Mouse (Mus musculus): Measurements from ENCODE around the gene Sulf2. TPM values are rescaled to one million over a fixed set of nuclear protein-coding genes. Genes with fewer than 3 reads are reported as not detected.
A peak's percentile ranks its signal among the peaks of the same experiment; 100 is the strongest.

Gene Sulf2
- polyA plus RNA-seq, 1 experiment from 2014 or later = 118 TPM

- Histone ChIP-seq H3K27ac (replicated peaks) (peak overlapping the region; percentile 89), H3K9ac (replicated peaks) (0 out of 2 replicates have a peak overlapping the region, but pooled peaks have one; percentile 69), H3K27me3 (replicated peaks) (0 out of 2 replicates have a peak, but pooled peaks cover 3% of the 10 kb centered on the region), H3K4me2 (peak overlapping the region; percentile 95), H3K4me3 (replicated peaks) (peak overlapping the region; percentile 60; the same call in 1 of the 2 replicates), H3K36me3 (no peaks in the 10 kb centered on the region), H3K9me3 (replicated peaks) (no peaks in the 10 kb centered on the region), H3K4me1 (peaks cover 53% of the 10 kb centered on the region)
- WGBS = 9% methylated on average over 12 of the region's 12 CpGs
- ATAC-seq (ENCODE audit: low FRiP score) = no peak
These were observed 659 bp upstream of the Sulf2 start for GRCm38 (mm10) chr2:166156122-166156521.

GRCm38 (mm10) chr2:166154749-166155453 lies 562 bp downstream of the Sulf2 start:
- Histone ChIP-seq H3K27me3 (replicated peaks) (peaks cover 11% of the 10 kb centered on the region; the same call in 1 of the 2 replicates), H3K4me2 (peak overlapping the region; percentile 95), H3K9me3 (replicated peaks) (no peaks in the 10 kb centered on the region), H3K9ac (replicated peaks) (peak overlapping the region; percentile 69), H3K36me3 (no peaks in the 10 kb centered on the region), H3K4me1 (peaks cover 60% of the 10 kb centered on the region), H3K27ac (replicated peaks) (peak overlapping the region; percentile 89), H3K4me3 (replicated peaks) (peak overlapping the region; percentile 60)
- ATAC-seq (ENCODE audit: low FRiP score) = peak; percentile 81
- under 1% methylated on average over 51 of the region's 95 CpGs for WGBS

GRCm38 (mm10) chr2:166153891-166154711 lies 1.4 kb downstream of the Sulf2 start:
- peak overlapping the region; percentile 95 for H3K4me2 ChIP-seq
- H3K9ac ChIP-seq (replicated peaks) = peak overlapping the region; percentile 69
- H3K9me3 ChIP-seq (replicated peaks) = no peaks in the 10 kb centered on the region
- peaks cover 68% of the 10 kb centered on the region for H3K4me1 ChIP-seq
- peak overlapping the region; percentile 89 for H3K27ac ChIP-seq (replicated peaks)
- H3K4me3 ChIP-seq (replicated peaks) = peak overlapping the region; percentile 60
- ATAC-seq (ENCODE audit: low FRiP score) = no peak
- H3K27me3 ChIP-seq (replicated peaks) = peaks cover 11% of the 10 kb centered on the region; the same call in 1 of the 2 replicates
- H3K36me3 ChIP-seq = no peaks in the 10 kb centered on the region
- under 1% methylated on average over 51 of the region's 51 CpGs for WGBS

DNA sequence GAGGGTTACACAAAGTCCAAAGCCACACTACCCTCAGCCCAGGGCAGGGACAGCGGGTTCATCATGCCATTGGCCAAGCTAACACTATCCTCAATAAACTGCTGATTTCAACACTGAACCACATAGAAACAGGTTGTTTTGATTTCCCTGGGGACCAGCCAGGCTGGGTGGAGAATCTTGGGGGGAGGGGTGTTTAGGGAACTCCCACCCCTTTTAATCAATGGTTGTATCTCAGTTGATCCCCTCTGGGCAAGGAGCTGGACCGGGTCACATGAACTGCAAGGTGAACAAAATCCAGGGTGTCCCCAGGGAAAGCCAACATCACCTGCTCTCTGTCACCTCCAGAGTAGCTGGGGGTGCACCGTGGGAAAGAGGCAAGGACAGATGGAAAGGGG lies 2.1 kb downstream of the Sulf2 start:
- 32% methylated on average over 3 of the region's 3 CpGs for WGBS
- Histone ChIP-seq H3K27ac (replicated peaks) (peak overlapping the region; percentile 89; the same call in 1 of the 2 replicates), H3K27me3 (replicated peaks) (peaks cover 11% of the 10 kb centered on the region; the same call in 1 of the 2 replicates), H3K9me3 (replicated peaks) (no peaks in the 10 kb centered on the region), H3K4me2 (peak overlapping the region; percentile 95), H3K4me3 (replicated peaks) (peak overlapping the region; percentile 60), H3K4me1 (peaks cover 71% of the 10 kb centered on the region), H3K9ac (replicated peaks) (peak overlapping the region; percentile 69), H3K36me3 (no peaks in the 10 kb centered on the region)
- ATAC-seq (ENCODE audit: low FRiP score) = no peak

DNA sequence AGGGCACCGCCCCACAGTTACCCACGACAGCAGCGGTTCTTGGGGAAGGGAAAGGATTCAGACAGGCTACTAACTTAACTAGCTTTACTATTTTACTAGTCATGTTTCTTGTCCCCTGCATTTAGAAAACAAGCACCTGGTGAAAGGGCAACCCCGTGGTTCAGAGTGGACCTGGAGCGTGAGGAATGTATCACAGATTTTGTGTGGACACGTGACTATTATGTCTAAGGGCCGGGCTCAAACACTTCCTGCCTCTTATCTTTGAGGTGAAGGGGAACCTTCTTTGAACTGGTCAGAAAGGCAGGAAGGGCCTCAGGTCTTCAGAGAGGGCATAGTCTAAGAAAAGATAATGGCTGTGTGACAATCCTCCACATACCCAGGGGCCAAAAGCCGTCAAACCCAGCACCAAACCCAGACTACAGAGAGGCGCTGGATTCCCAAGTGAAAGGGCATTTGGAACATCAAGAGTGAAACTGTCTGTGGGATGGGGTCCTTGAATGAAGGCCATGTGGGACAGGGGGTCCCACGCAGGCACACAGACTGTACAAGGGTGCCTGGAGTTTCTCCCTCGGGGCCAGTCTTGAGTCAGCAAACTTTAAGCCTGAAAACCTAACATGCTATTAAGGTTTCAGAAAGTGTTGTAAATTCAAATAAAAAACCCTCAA lies 2.6 kb downstream of the Sulf2 start:
- Histone ChIP-seq H3K9ac (replicated peaks) (0 out of 2 replicates have a peak overlapping the region, but pooled peaks have one; percentile 11), H3K4me1 (peaks cover 72% of the 10 kb centered on the region), H3K27me3 (replicated peaks) (peaks cover 14% of the 10 kb centered on the region; the same call in 1 of the 2 replicates), H3K36me3 (no peaks in the 10 kb centered on the region), H3K4me3 (replicated peaks) (peak overlapping the region; percentile 60), H3K4me2 (peak overlapping the region; percentile 95), H3K27ac (replicated peaks) (0 out of 2 replicates have a peak overlapping the region, but pooled peaks have one; percentile 67), H3K9me3 (replicated peaks) (no peaks in the 10 kb centered on the region)
- WGBS = 60% methylated on average over 11 of the region's 11 CpGs
- ATAC-seq (ENCODE audit: low FRiP score) = no peak

DNA sequence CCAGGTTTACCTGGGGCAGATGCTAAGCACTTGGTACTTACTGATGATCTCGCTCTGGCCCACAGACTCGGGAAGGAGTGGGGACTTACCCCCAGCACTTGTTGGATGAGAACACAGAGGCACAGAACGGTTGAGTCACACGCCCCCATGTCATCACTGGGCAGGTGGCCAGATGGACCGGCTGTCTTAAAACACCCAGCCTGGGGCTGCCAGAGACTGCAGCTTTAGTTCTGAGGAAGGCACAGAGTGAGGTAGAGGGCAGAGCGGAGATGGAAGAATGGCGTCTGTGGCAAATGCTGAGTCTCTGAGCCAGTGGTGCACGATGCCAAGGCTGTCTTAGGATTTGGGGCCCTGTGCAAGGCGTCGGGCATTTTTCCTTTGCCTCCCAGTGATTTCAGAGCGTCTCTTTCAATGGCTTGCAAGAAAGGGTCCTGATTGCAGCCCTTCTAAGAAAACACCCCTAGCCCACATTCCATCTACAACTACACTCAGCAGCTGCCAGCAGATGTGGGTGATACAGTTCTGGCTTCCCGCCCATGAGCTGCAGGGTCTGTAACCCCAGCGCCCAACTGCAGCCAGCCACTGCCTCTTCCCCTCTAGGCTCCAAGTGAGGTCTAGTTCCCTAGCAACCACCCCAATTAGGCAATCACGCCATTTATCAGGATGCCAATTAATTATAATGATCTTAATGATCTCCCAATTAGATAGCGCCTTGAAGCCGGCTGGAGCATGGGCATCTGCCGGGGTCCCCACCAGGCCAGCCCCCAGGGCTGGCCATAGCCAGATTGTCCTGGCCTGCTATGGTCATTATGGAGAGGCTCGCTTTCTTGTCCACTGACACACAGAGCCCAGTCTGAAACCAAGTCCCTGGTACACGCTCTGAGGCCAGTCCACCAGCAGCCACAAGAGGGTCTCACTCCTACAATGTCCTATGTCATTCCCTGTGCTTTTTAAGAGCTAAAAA lies 3.7 kb downstream of the Sulf2 start:
- H3K36me3 ChIP-seq = no peaks in the 10 kb centered on the region
- H3K4me2 ChIP-seq = peak overlapping the region; percentile 95
- peaks cover 14% of the 10 kb centered on the region; the same call in 1 of the 2 replicates for H3K27me3 ChIP-seq (replicated peaks)
- no peaks in the 10 kb centered on the region for H3K9me3 ChIP-seq (replicated peaks)
- WGBS = 36% methylated on average over 19 of the region's 19 CpGs
- H3K4me3 ChIP-seq (replicated peaks) = peak overlapping the region; percentile 8; the same call in 1 of the 2 replicates
- peak; percentile 21; the same call in 1 of the 2 replicates for ATAC-seq (ENCODE audit: low FRiP score)
- H3K27ac ChIP-seq (replicated peaks) = peak overlapping the region; percentile 67
- H3K4me1 ChIP-seq = peaks cover 69% of the 10 kb centered on the region
- H3K9ac ChIP-seq (replicated peaks) = peak overlapping the region; percentile 15

DNA sequence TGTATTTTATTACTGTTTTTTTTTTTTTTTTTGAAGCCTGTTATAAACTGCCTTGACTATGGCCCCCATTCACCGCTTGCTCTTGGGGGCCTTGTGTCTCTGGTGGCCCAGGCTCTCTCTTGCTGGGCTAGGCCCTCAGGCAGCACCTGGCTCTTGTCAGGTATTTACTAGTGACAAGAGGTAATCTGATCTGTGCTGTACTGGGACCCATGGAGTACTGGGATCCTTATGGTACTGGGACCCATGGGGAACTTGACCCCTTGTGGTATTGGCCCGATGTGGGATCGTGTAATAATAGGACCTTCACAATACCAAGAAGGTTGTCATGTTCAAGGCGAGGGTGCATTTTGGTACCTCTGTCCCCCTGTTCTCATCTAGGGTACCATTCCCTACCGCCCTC lies 4.9 kb downstream of the Sulf2 start:
- no peaks in the 10 kb centered on the region for H3K36me3 ChIP-seq
- no peak overlapping the region for H3K4me3 ChIP-seq (replicated peaks)
- peaks cover 14% of the 10 kb centered on the region; the same call in 1 of the 2 replicates for H3K27me3 ChIP-seq (replicated peaks)
- H3K4me1 ChIP-seq = peaks cover 74% of the 10 kb centered on the region
- no peak overlapping the region for H3K9ac ChIP-seq (replicated peaks)
- 98% methylated on average over 5 of the region's 5 CpGs for WGBS
- no peak overlapping the region for H3K4me2 ChIP-seq
- H3K9me3 ChIP-seq (replicated peaks) = no peaks in the 10 kb centered on the region
- no peak for ATAC-seq (ENCODE audit: low FRiP score)
- H3K27ac ChIP-seq (replicated peaks) = no peak overlapping the region

- 81% methylated on average over 8 of the region's 8 CpGs for WGBS
- peaks cover 76% of the 10 kb centered on the region for H3K4me1 ChIP-seq
These were observed 6.0 kb downstream of the Sulf2 start for GRCm38 (mm10) chr2:166149482-166149881.

GRCm38 (mm10) chr2:166148672-166149332 lies 6.7 kb downstream of the Sulf2 start:
- Histone ChIP-seq H3K4me2 (no peak overlapping the region), H3K9ac (replicated peaks) (no peak overlapping the region), H3K27me3 (replicated peaks) (peaks cover 14% of the 10 kb centered on the region; the same call in 1 of the 2 replicates), H3K36me3 (no peaks in the 10 kb centered on the region), H3K4me3 (replicated peaks) (no peak overlapping the region), H3K27ac (replicated peaks) (no peak overlapping the region), H3K9me3 (replicated peaks) (no peaks in the 10 kb centered on the region), H3K4me1 (peaks cover 80% of the 10 kb centered on the region)
- 41% methylated on average over 13 of the region's 13 CpGs for WGBS
- no peak for ATAC-seq (ENCODE audit: low FRiP score)

More at GRCm38 (mm10) chr2:166149482-166149881, 6.0 kb downstream of the Sulf2 start:
- H3K27me3 ChIP-seq (replicated peaks) = peaks cover 14% of the 10 kb centered on the region; the same call in 1 of the 2 replicates
- H3K9ac ChIP-seq (replicated peaks) = no peak overlapping the region
- H3K27ac ChIP-seq (replicated peaks) = 0 out of 2 replicates have a peak overlapping the region, but pooled peaks have one; percentile 9
- no peak overlapping the region for H3K4me2 ChIP-seq
- ATAC-seq (ENCODE audit: low FRiP score) = no peak
- no peak overlapping the region for H3K4me3 ChIP-seq (replicated peaks)
- H3K9me3 ChIP-seq (replicated peaks) = no peaks in the 10 kb centered on the region
- no peaks in the 10 kb centered on the region for H3K36me3 ChIP-seq

Measured in neural tube, embryonic 15.5 days (tissue).